Mouse (Mus musculus): Measurements from ENCODE around the gene Mapkapk2. TPM values are rescaled to one million over a fixed set of nuclear protein-coding genes. Genes with fewer than 3 reads are reported as not detected.

The Mapkapk2 gene
- polyA plus RNA-seq, 1 experiment from 2014 or later, result 22.5 TPM

- Histone ChIP-seq H3K4me1 (replicated peaks; ENCODE audit: control insufficient read depth, insufficient read depth, low read length) (peaks cover 54% of the 10 kb centered on the region), H3K36me3 (replicated peaks; ENCODE audit: control insufficient read depth, insufficient read depth) (no peaks in the 10 kb centered on the region), H3K27ac (no peak overlapping the region), H3K9ac (no peak overlapping the region), H3K4me2 (replicated peaks) (no peak overlapping the region), H3K9me3 (ENCODE audit: control insufficient read depth, low read length) (no peaks in the 10 kb centered on the region), H3K4me3 (replicated peaks; ENCODE audit: low read length) (no peak overlapping the region), H3K27me3 (ENCODE audit: control insufficient read depth, insufficient read depth, low read length) (no peaks in the 10 kb centered on the region)
- no peak for ATAC-seq (ENCODE audit: low FRiP score)
- 89% methylated on average over 2 of the region's 2 CpGs for WGBS
- DNase-seq (ENCODE audit: low spot score), result no peak
Observed at GRCm38 (mm10) chr1:131089525-131090127, 8.0 kb downstream of the Mapkapk2 start.

GRCm38 (mm10) chr1:131088547-131088946 lies 9.1 kb downstream of the Mapkapk2 start:
- DNase-seq (ENCODE audit: low spot score) (no peak), ATAC-seq (ENCODE audit: low FRiP score) (no peak)
- no peak overlapping the region for H3K9ac ChIP-seq
- no peak overlapping the region for H3K27ac ChIP-seq
- H3K4me1 ChIP-seq (replicated peaks; ENCODE audit: control insufficient read depth, insufficient read depth, low read length), result peaks cover 53% of the 10 kb centered on the region
- H3K9me3 ChIP-seq (ENCODE audit: control insufficient read depth, low read length), result no peaks in the 10 kb centered on the region
- H3K36me3 ChIP-seq (replicated peaks; ENCODE audit: control insufficient read depth, insufficient read depth), result no peaks in the 10 kb centered on the region
- no peaks in the 10 kb centered on the region for H3K27me3 ChIP-seq (ENCODE audit: control insufficient read depth, insufficient read depth, low read length)
- H3K4me2 ChIP-seq (replicated peaks), result no peak overlapping the region
- no peak overlapping the region for H3K4me3 ChIP-seq (replicated peaks; ENCODE audit: low read length)
- WGBS, result 57% methylated on average over 11 of the region's 11 CpGs

GRCm38 (mm10) chr1:131086907-131087306 lies 10.7 kb downstream of the Mapkapk2 start:
- 0 out of 2 replicates have a peak overlapping the region, but pooled peaks have one; percentile 2 for H3K9ac ChIP-seq
- DNase-seq (ENCODE audit: low spot score) (no peak), ATAC-seq (ENCODE audit: low FRiP score) (no peak)
- peaks cover 55% of the 10 kb centered on the region for H3K4me1 ChIP-seq (replicated peaks; ENCODE audit: control insufficient read depth, insufficient read depth, low read length)
- 27% methylated on average over 7 of the region's 7 CpGs for WGBS
- no peaks in the 10 kb centered on the region for H3K27me3 ChIP-seq (ENCODE audit: control insufficient read depth, insufficient read depth, low read length)
- no peaks in the 10 kb centered on the region for H3K9me3 ChIP-seq (ENCODE audit: control insufficient read depth, low read length)
- peak overlapping the region; percentile 15; the same call in 1 of the 2 replicates for H3K4me2 ChIP-seq (replicated peaks)
- no peaks in the 10 kb centered on the region for H3K36me3 ChIP-seq (replicated peaks; ENCODE audit: control insufficient read depth, insufficient read depth)
- no peak overlapping the region for H3K4me3 ChIP-seq (replicated peaks; ENCODE audit: low read length)
- peak overlapping the region; percentile 71 for H3K27ac ChIP-seq

- Histone ChIP-seq H3K4me3 (replicated peaks; ENCODE audit: low read length) (no peak overlapping the region), H3K9ac (no peak overlapping the region), H3K27me3 (ENCODE audit: control insufficient read depth, insufficient read depth, low read length) (no peaks in the 10 kb centered on the region), H3K4me2 (replicated peaks) (peak overlapping the region; percentile 15; the same call in 1 of the 2 replicates), H3K4me1 (replicated peaks; ENCODE audit: control insufficient read depth, insufficient read depth, low read length) (peaks cover 57% of the 10 kb centered on the region), H3K9me3 (ENCODE audit: control insufficient read depth, low read length) (no peaks in the 10 kb centered on the region), H3K36me3 (replicated peaks; ENCODE audit: control insufficient read depth, insufficient read depth) (no peaks in the 10 kb centered on the region), H3K27ac (peak overlapping the region; percentile 71)
- DNase-seq (ENCODE audit: low spot score) (peak; percentile 30), ATAC-seq (ENCODE audit: low FRiP score) (peak; percentile 46; the same call in 1 of the 2 replicates)
- 17% methylated on average over 4 of the region's 4 CpGs for WGBS
Observed at GRCm38 (mm10) chr1:131085957-131086739, 11.5 kb downstream of the Mapkapk2 start.

- no peak overlapping the region for H3K9ac ChIP-seq
- H3K36me3 ChIP-seq (replicated peaks; ENCODE audit: control insufficient read depth, insufficient read depth), result no peaks in the 10 kb centered on the region
- no peak for ATAC-seq (ENCODE audit: low FRiP score)
- H3K27me3 ChIP-seq (ENCODE audit: control insufficient read depth, insufficient read depth, low read length), result no peaks in the 10 kb centered on the region
- H3K9me3 ChIP-seq (ENCODE audit: control insufficient read depth, low read length), result no peaks in the 10 kb centered on the region
- 69% methylated on average over 3 of the region's 3 CpGs for WGBS
- H3K4me2 ChIP-seq (replicated peaks), result no peak overlapping the region
- H3K27ac ChIP-seq, result no peak overlapping the region
- no peak overlapping the region for H3K4me3 ChIP-seq (replicated peaks; ENCODE audit: low read length)
- peaks cover 57% of the 10 kb centered on the region for H3K4me1 ChIP-seq (replicated peaks; ENCODE audit: control insufficient read depth, insufficient read depth, low read length)
- DNase-seq (ENCODE audit: low spot score), result no peak
Observed at GRCm38 (mm10) chr1:131085272-131085671, 12.4 kb downstream of the Mapkapk2 start.

- WGBS, result 20% methylated on average over 8 of the region's 8 CpGs
- peaks cover 58% of the 10 kb centered on the region for H3K4me1 ChIP-seq (replicated peaks; ENCODE audit: control insufficient read depth, insufficient read depth, low read length)
Observed at GRCm38 (mm10) chr1:131084289-131084688, 13.3 kb downstream of the Mapkapk2 start.

GRCm38 (mm10) chr1:131083609-131084008 lies 14.0 kb downstream of the Mapkapk2 start:
- H3K4me2 ChIP-seq (replicated peaks), result no peak overlapping the region
- WGBS, result 49% methylated on average over 4 of the region's 4 CpGs
- H3K4me3 ChIP-seq (replicated peaks; ENCODE audit: low read length), result no peak overlapping the region
- peaks cover 63% of the 10 kb centered on the region for H3K4me1 ChIP-seq (replicated peaks; ENCODE audit: control insufficient read depth, insufficient read depth, low read length)
- DNase-seq (ENCODE audit: low spot score) (no peak), ATAC-seq (ENCODE audit: low FRiP score) (no peak)
- H3K9ac ChIP-seq, result no peak overlapping the region
- H3K9me3 ChIP-seq (ENCODE audit: control insufficient read depth, low read length), result no peaks in the 10 kb centered on the region
- H3K27me3 ChIP-seq (ENCODE audit: control insufficient read depth, insufficient read depth, low read length), result no peaks in the 10 kb centered on the region
- no peaks in the 10 kb centered on the region for H3K36me3 ChIP-seq (replicated peaks; ENCODE audit: control insufficient read depth, insufficient read depth)
- H3K27ac ChIP-seq, result no peak overlapping the region

More at GRCm38 (mm10) chr1:131084289-131084688, 13.3 kb downstream of the Mapkapk2 start:
- Histone ChIP-seq H3K4me3 (replicated peaks; ENCODE audit: low read length) (no peak overlapping the region), H3K9ac (no peak overlapping the region), H3K27me3 (ENCODE audit: control insufficient read depth, insufficient read depth, low read length) (no peaks in the 10 kb centered on the region), H3K9me3 (ENCODE audit: control insufficient read depth, low read length) (no peaks in the 10 kb centered on the region), H3K4me2 (replicated peaks) (no peak overlapping the region), H3K27ac (no peak overlapping the region), H3K36me3 (replicated peaks; ENCODE audit: control insufficient read depth, insufficient read depth) (no peaks in the 10 kb centered on the region)
- DNase-seq (ENCODE audit: low spot score) (no peak), ATAC-seq (ENCODE audit: low FRiP score) (no peak)

- no peak for DNase-seq (ENCODE audit: low spot score)
Observed at GRCm38 (mm10) chr1:131083122-131083521, 14.5 kb downstream of the Mapkapk2 start.

GRCm38 (mm10) chr1:131080686-131081085 lies 16.9 kb downstream of the Mapkapk2 start:
- H3K27ac ChIP-seq, result no peak overlapping the region
- no peaks in the 10 kb centered on the region for H3K27me3 ChIP-seq (ENCODE audit: control insufficient read depth, insufficient read depth, low read length)
- H3K36me3 ChIP-seq (replicated peaks; ENCODE audit: control insufficient read depth, insufficient read depth), result no peaks in the 10 kb centered on the region
- no peaks in the 10 kb centered on the region for H3K9me3 ChIP-seq (ENCODE audit: control insufficient read depth, low read length)
- peaks cover 51% of the 10 kb centered on the region for H3K4me1 ChIP-seq (replicated peaks; ENCODE audit: control insufficient read depth, insufficient read depth, low read length)
- no peak for ATAC-seq (ENCODE audit: low FRiP score)
- H3K9ac ChIP-seq, result no peak overlapping the region
- H3K4me2 ChIP-seq (replicated peaks), result no peak overlapping the region
- 90% methylated on average over 1 of the region's 1 CpGs for WGBS
- no peak for DNase-seq (ENCODE audit: low spot score)
- H3K4me3 ChIP-seq (replicated peaks; ENCODE audit: low read length), result no peak overlapping the region

More at GRCm38 (mm10) chr1:131083122-131083521, 14.5 kb downstream of the Mapkapk2 start:
- H3K36me3 ChIP-seq (replicated peaks; ENCODE audit: control insufficient read depth, insufficient read depth), result no peaks in the 10 kb centered on the region
- H3K9me3 ChIP-seq (ENCODE audit: control insufficient read depth, low read length), result no peaks in the 10 kb centered on the region
- H3K4me2 ChIP-seq (replicated peaks), result no peak overlapping the region
- H3K4me1 ChIP-seq (replicated peaks; ENCODE audit: control insufficient read depth, insufficient read depth, low read length), result peaks cover 68% of the 10 kb centered on the region
- H3K4me3 ChIP-seq (replicated peaks; ENCODE audit: low read length), result no peak overlapping the region
- H3K9ac ChIP-seq, result no peak overlapping the region
- WGBS, result 81% methylated on average over 5 of the region's 5 CpGs
- H3K27me3 ChIP-seq (ENCODE audit: control insufficient read depth, insufficient read depth, low read length), result no peaks in the 10 kb centered on the region
- ATAC-seq (ENCODE audit: low FRiP score), result no peak
- 0 out of 2 replicates have a peak overlapping the region, but pooled peaks have one; percentile 5 for H3K27ac ChIP-seq

Measured in hindbrain, embryonic 14.5 days (tissue).